Mouse (Mus musculus) midbrain, embryonic 14.5 days (tissue): ENCODE results near the gene Esx1. TPM values are rescaled to one million over a fixed set of nuclear protein-coding genes. Genes with fewer than 3 reads are reported as not detected.

Experiments used
- polyA plus RNA-seq: library from polyadenylated mRNA; unstranded; fragments of >200 nt; fragmentation: Nextera tagmentation; extraction: Ambion mirVana; gene quantifications from 2 replicates; pipeline ENCODE4 v1.2.1, GENCODE M21; 2014

The Esx1 gene
- polyA plus RNA-seq, 1 experiment from 2014 or later = not detected

Other genes starting within 250 kb of the Esx1 start
- not detected in 2 replicates for gene H2bfm, start 194.8 kb downstream of the Esx1 start, polyA plus RNA-seq
- gene Tmsb15b2, start 146.6 kb downstream of the Esx1 start, polyA plus RNA-seq = 101 and 105 TPM in 2 replicates
- 9.1 and 10.4 TPM in 2 replicates for gene Tmsb15l, start 145.2 kb downstream of the Esx1 start, polyA plus RNA-seq
- 29.4 and 33.4 TPM in 2 replicates for gene Tmsb15b1, start 145.2 kb downstream of the Esx1 start, polyA plus RNA-seq
- 304 and 316 TPM in 2 replicates for gene Zcchc18, start 128.9 kb downstream of the Esx1 start, polyA plus RNA-seq
- 16.2 and 16.5 TPM in 2 replicates for gene Slc25a53, start 83.8 kb downstream of the Esx1 start, polyA plus RNA-seq
- 11.4 and 11.7 TPM in 2 replicates for gene Fam199x, start 72.5 kb downstream of the Esx1 start, polyA plus RNA-seq